Mouse (Mus musculus): ENCODE measurements at regions not wholly inside any gene's neighbourhood (a gene's known extent, or its start where the extent isn't known, plus 50 kb on each side); places are given as distances from the start of the nearest gene placed in this dataset.
A peak's percentile ranks its signal among the peaks of the same experiment; 100 is the strongest.

- Histone ChIP-seq H3K4me2 (ENCODE audit: low read length) (no peak overlapping the region), H3K27me3 (ENCODE audit: control insufficient read depth, insufficient read depth, low read depth, low read length) (no peaks in the 10 kb centered on the region), H3K9me3 (replicated peaks; ENCODE audit: control insufficient read depth, low read length, poor library complexity, severe bottlenecking) (no peaks in the 10 kb centered on the region), H3K9ac (ENCODE audit: low read depth, low read length) (no peak overlapping the region), H3K27ac (ENCODE audit: low read length) (no peak overlapping the region), H3K4me3 (ENCODE audit: low read depth, low read length) (no peak overlapping the region), H3K36me3 (ENCODE audit: control insufficient read depth, insufficient read depth, low read length) (no peaks in the 10 kb centered on the region), H3K4me1 (ENCODE audit: control insufficient read depth, insufficient read depth, low read length) (peaks cover 7% of the 10 kb centered on the region; the same call in 1 of the 2 replicates)
- WGBS = 86% methylated on average over 9 of the region's 9 CpGs
- no peak for ATAC-seq
Measured at GRCm38 (mm10) chr3:149550231-149550951, 560.0 kb upstream of the Adgrl2 start.

GRCm38 (mm10) chr3:149547045-149547444 is 556.7 kb upstream of the Adgrl2 start:
- no peaks in the 10 kb centered on the region for H3K9me3 ChIP-seq (replicated peaks; ENCODE audit: control insufficient read depth, low read length, poor library complexity, severe bottlenecking)
- H3K27ac ChIP-seq (ENCODE audit: low read length) = no peak overlapping the region
- H3K9ac ChIP-seq (ENCODE audit: low read depth, low read length) = no peak overlapping the region
- H3K4me2 ChIP-seq (ENCODE audit: low read length) = no peak overlapping the region
- 74% methylated on average over 6 of the region's 6 CpGs for WGBS
- H3K4me1 ChIP-seq (ENCODE audit: control insufficient read depth, insufficient read depth, low read length) = peaks cover 7% of the 10 kb centered on the region; the same call in 1 of the 2 replicates
- ATAC-seq = no peak
- 0 out of 2 replicates have a peak, but pooled peaks cover under 1% of the 10 kb centered on the region for H3K27me3 ChIP-seq (ENCODE audit: control insufficient read depth, insufficient read depth, low read depth, low read length)
- H3K4me3 ChIP-seq (ENCODE audit: low read depth, low read length) = no peak overlapping the region
- H3K36me3 ChIP-seq (ENCODE audit: control insufficient read depth, insufficient read depth, low read length) = no peaks in the 10 kb centered on the region

- ATAC-seq = no peak
Measured at GRCm38 (mm10) chr3:149546256-149546655, 555.9 kb upstream of the Adgrl2 start.

GRCm38 (mm10) chr3:149534183-149534582 is 543.8 kb upstream of the Adgrl2 start:
- no peak for ATAC-seq
- no peak overlapping the region for H3K9ac ChIP-seq (ENCODE audit: low read depth, low read length)
- no peak overlapping the region for H3K27ac ChIP-seq (ENCODE audit: low read length)
- H3K4me2 ChIP-seq (ENCODE audit: low read length) = no peak overlapping the region
- no peaks in the 10 kb centered on the region for H3K9me3 ChIP-seq (replicated peaks; ENCODE audit: control insufficient read depth, low read length, poor library complexity, severe bottlenecking)
- peaks cover 6% of the 10 kb centered on the region for H3K27me3 ChIP-seq (ENCODE audit: control insufficient read depth, insufficient read depth, low read depth, low read length)
- no peaks in the 10 kb centered on the region for H3K4me1 ChIP-seq (ENCODE audit: control insufficient read depth, insufficient read depth, low read length)
- no peaks in the 10 kb centered on the region for H3K36me3 ChIP-seq (ENCODE audit: control insufficient read depth, insufficient read depth, low read length)
- 27% methylated on average over 4 of the region's 4 CpGs for WGBS
- H3K4me3 ChIP-seq (ENCODE audit: low read depth, low read length) = no peak overlapping the region

More at GRCm38 (mm10) chr3:149546256-149546655, 555.9 kb upstream of the Adgrl2 start:
- Histone ChIP-seq H3K4me3 (ENCODE audit: low read depth, low read length) (no peak overlapping the region), H3K36me3 (ENCODE audit: control insufficient read depth, insufficient read depth, low read length) (no peaks in the 10 kb centered on the region), H3K4me1 (ENCODE audit: control insufficient read depth, insufficient read depth, low read length) (peaks cover 7% of the 10 kb centered on the region; the same call in 1 of the 2 replicates), H3K27ac (ENCODE audit: low read length) (no peak overlapping the region), H3K27me3 (ENCODE audit: control insufficient read depth, insufficient read depth, low read depth, low read length) (0 out of 2 replicates have a peak, but pooled peaks cover 3% of the 10 kb centered on the region), H3K9ac (ENCODE audit: low read depth, low read length) (no peak overlapping the region), H3K4me2 (ENCODE audit: low read length) (no peak overlapping the region), H3K9me3 (replicated peaks; ENCODE audit: control insufficient read depth, low read length, poor library complexity, severe bottlenecking) (no peaks in the 10 kb centered on the region)
- WGBS = 72% methylated on average over 10 of the region's 10 CpGs

- no peak for ATAC-seq
- H3K9ac ChIP-seq (ENCODE audit: low read depth, low read length) = no peak overlapping the region
- no peak overlapping the region for H3K4me2 ChIP-seq (ENCODE audit: low read length)
- H3K27ac ChIP-seq (ENCODE audit: low read length) = no peak overlapping the region
- no peaks in the 10 kb centered on the region for H3K36me3 ChIP-seq (ENCODE audit: control insufficient read depth, insufficient read depth, low read length)
- no peaks in the 10 kb centered on the region for H3K9me3 ChIP-seq (replicated peaks; ENCODE audit: control insufficient read depth, low read length, poor library complexity, severe bottlenecking)
- peaks cover 14% of the 10 kb centered on the region for H3K27me3 ChIP-seq (ENCODE audit: control insufficient read depth, insufficient read depth, low read depth, low read length)
- 38% methylated on average over 13 of the region's 13 CpGs for WGBS
- H3K4me1 ChIP-seq (ENCODE audit: control insufficient read depth, insufficient read depth, low read length) = no peaks in the 10 kb centered on the region
- H3K4me3 ChIP-seq (ENCODE audit: low read depth, low read length) = no peak overlapping the region
Measured at GRCm38 (mm10) chr3:149530026-149530607, 539.8 kb upstream of the Adgrl2 start.

GRCm38 (mm10) chr3:149526509-149526908 is 536.2 kb upstream of the Adgrl2 start:
- H3K27ac ChIP-seq (ENCODE audit: low read length) = no peak overlapping the region
- H3K36me3 ChIP-seq (ENCODE audit: control insufficient read depth, insufficient read depth, low read length) = no peaks in the 10 kb centered on the region
- H3K4me1 ChIP-seq (ENCODE audit: control insufficient read depth, insufficient read depth, low read length) = no peaks in the 10 kb centered on the region
- 99% methylated on average over 3 of the region's 3 CpGs for WGBS
- no peak for ATAC-seq
- H3K27me3 ChIP-seq (ENCODE audit: control insufficient read depth, insufficient read depth, low read depth, low read length) = peaks cover 23% of the 10 kb centered on the region
- no peak overlapping the region for H3K4me2 ChIP-seq (ENCODE audit: low read length)
- no peak overlapping the region for H3K4me3 ChIP-seq (ENCODE audit: low read depth, low read length)
- no peak overlapping the region for H3K9ac ChIP-seq (ENCODE audit: low read depth, low read length)
- no peaks in the 10 kb centered on the region for H3K9me3 ChIP-seq (replicated peaks; ENCODE audit: control insufficient read depth, low read length, poor library complexity, severe bottlenecking)

- H3K27me3 ChIP-seq (ENCODE audit: control insufficient read depth, insufficient read depth, low read depth, low read length) = peaks cover 17% of the 10 kb centered on the region
- ATAC-seq = no peak
- peak overlapping the region; percentile 50 for H3K4me3 ChIP-seq (ENCODE audit: low read depth, low read length)
- no peaks in the 10 kb centered on the region for H3K9me3 ChIP-seq (replicated peaks; ENCODE audit: control insufficient read depth, low read length, poor library complexity, severe bottlenecking)
- H3K9ac ChIP-seq (ENCODE audit: low read depth, low read length) = peak overlapping the region; percentile 60
- no peak overlapping the region for H3K27ac ChIP-seq (ENCODE audit: low read length)
- WGBS = 10% methylated on average over 15 of the region's 15 CpGs
- peak overlapping the region; percentile 96 for H3K4me2 ChIP-seq (ENCODE audit: low read length)
- H3K36me3 ChIP-seq (ENCODE audit: control insufficient read depth, insufficient read depth, low read length) = no peaks in the 10 kb centered on the region
- peaks cover 11% of the 10 kb centered on the region for H3K4me1 ChIP-seq (ENCODE audit: control insufficient read depth, insufficient read depth, low read length)
Measured at GRCm38 (mm10) chr3:149519575-149519929, 529.2 kb upstream of the Adgrl2 start.

- H3K27me3 ChIP-seq (ENCODE audit: control insufficient read depth, insufficient read depth, low read depth, low read length) = peaks cover 16% of the 10 kb centered on the region
- no peak overlapping the region for H3K27ac ChIP-seq (ENCODE audit: low read length)
- no peaks in the 10 kb centered on the region for H3K9me3 ChIP-seq (replicated peaks; ENCODE audit: control insufficient read depth, low read length, poor library complexity, severe bottlenecking)
- peak overlapping the region; percentile 96 for H3K4me2 ChIP-seq (ENCODE audit: low read length)
- H3K9ac ChIP-seq (ENCODE audit: low read depth, low read length) = peak overlapping the region; percentile 60
- ATAC-seq = peak; percentile 32; the same call in 1 of the 2 replicates
- no peaks in the 10 kb centered on the region for H3K36me3 ChIP-seq (ENCODE audit: control insufficient read depth, insufficient read depth, low read length)
- peak overlapping the region; percentile 50 for H3K4me3 ChIP-seq (ENCODE audit: low read depth, low read length)
- H3K4me1 ChIP-seq (ENCODE audit: control insufficient read depth, insufficient read depth, low read length) = peaks cover 11% of the 10 kb centered on the region
- WGBS = under 1% methylated on average over 27 of the region's 27 CpGs
Measured at GRCm38 (mm10) chr3:149518928-149519574, 528.7 kb upstream of the Adgrl2 start.

- Histone ChIP-seq H3K27ac (ENCODE audit: low read length) (no peak overlapping the region), H3K36me3 (ENCODE audit: control insufficient read depth, insufficient read depth, low read length) (no peaks in the 10 kb centered on the region), H3K27me3 (ENCODE audit: control insufficient read depth, insufficient read depth, low read depth, low read length) (peaks cover 11% of the 10 kb centered on the region), H3K9me3 (replicated peaks; ENCODE audit: control insufficient read depth, low read length, poor library complexity, severe bottlenecking) (no peaks in the 10 kb centered on the region), H3K4me2 (ENCODE audit: low read length) (no peak overlapping the region), H3K4me3 (ENCODE audit: low read depth, low read length) (no peak overlapping the region), H3K4me1 (ENCODE audit: control insufficient read depth, insufficient read depth, low read length) (peaks cover 11% of the 10 kb centered on the region), H3K9ac (ENCODE audit: low read depth, low read length) (no peak overlapping the region)
- WGBS = 24% methylated on average over 11 of the region's 11 CpGs
- no peak for ATAC-seq
Measured at GRCm38 (mm10) chr3:149517537-149517936, 527.2 kb upstream of the Adgrl2 start.
